In genomic region chr15:10499593-10499992, GRCm38 (mm10) we compare ENCODE assay signal across 1 mouse cellular context.
TF ChIP-seq lines count a peak whose summit lies in the region.

No protein-coding gene starts in this region.

TF ChIP-seq in MEL, 35 proteins besides CTCF, POLR2A, EP300 and RAD21 (continued from another document):
- TF ChIP-seq TCF12 (IDR thresholded peaks at IDR 0.05; ENCODE audit: low read depth, low read length) = no peak
- TF ChIP-seq MYC (IDR thresholded peaks at IDR 0.05; ENCODE audit: low read depth, low read length) = peak; percentile 62; the same call in 1 of the 2 replicates
